Mouse (Mus musculus) stomach, postnatal 0 days (tissue): Measurements from ENCODE around the gene Scn8a.

Experiments used
- CTCF ChIP-seq: IDR thresholded peaks from 2 replicates; pipeline ENCODE4 v1.5.1; 2016; ENCODE audit warnings: antibody characterized with exemption, low read depth, mild to moderate bottlenecking, moderate library complexity
- EP300 ChIP-seq: optimal IDR thresholded peaks from 2 replicates; pipeline ENCODE3; 2016; ENCODE audit warnings: antibody characterized with exemption

GRCm38 (mm10) chr15:100936176-100936575 is 66.5 kb downstream of the Scn8a start:
- no peak for TF ChIP-seq CTCF
- TF ChIP-seq EP300 = no peak
